19 mouse cellular contexts compared by ENCODE assay signal in the genomic region with DNA sequence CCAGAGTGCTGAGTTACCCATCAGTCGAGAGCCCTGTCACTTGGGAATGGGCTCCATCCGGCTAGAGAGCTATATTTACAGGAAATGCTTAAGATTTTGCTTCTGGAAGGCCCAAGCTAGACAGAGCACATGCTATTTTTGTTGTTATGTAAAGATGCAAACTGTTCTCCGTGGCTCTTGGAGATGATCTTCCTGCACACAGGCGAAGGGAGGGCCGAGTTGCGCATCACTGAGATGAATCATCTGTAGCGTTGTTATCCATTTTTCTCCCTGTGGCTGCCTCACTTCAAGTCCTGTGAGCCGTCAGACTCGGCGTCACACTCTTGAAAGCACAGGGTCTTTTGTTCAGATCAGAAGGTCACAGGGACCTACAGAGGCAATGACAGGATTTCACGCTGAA. TPM values are rescaled to one million over a fixed set of nuclear protein-coding genes. Genes with fewer than 3 reads are reported as not detected.
DNase-seq lines count a peak whose midpoint lies in the region; TF ChIP-seq lines count a peak whose summit lies in the region.
"Had no signal": no experiment of that assay in that cellular context is flagged by ENCODE, and none has a peak within 500 bp of the region (broad histone marks: within the 10 kb centered on the region; RNA-seq: fewer than 3 reads in every experiment).

No protein-coding gene starts in this region.

- TF ChIP-seq CTCF in left cerebral cortex, adult 2 months (IDR thresholded peaks at IDR 0.05), result no peak

- peak overlapping the region; percentile 95 for H3K27ac ChIP-seq in left cerebral cortex, adult 2 months
- H3K27ac ChIP-seq: embryonic facial prominence, embryonic 10.5 days; heart, embryonic 13.5 days; hindbrain, embryonic 15.5 days had no signal

- intact Hi-C loops in left cerebral cortex, adult 2 months (cut with DNase I), result no loop called here
- intact Hi-C loops in left cerebral cortex, postnatal 36 days (cut with DNase I), result no loop called here

- no peak overlapping the region for H3K4me3 ChIP-seq in left cerebral cortex, adult 2 months
- H3K4me3 ChIP-seq: embryonic facial prominence, embryonic 10.5 days; gastrocnemius, adult 2 months; heart, embryonic 13.5 days; hindbrain, embryonic 15.5 days had no signal

- DNase-seq in frontal cortex, adult 2 months (ENCODE audit: extremely low spot score in 1 of 2, low spot score in 1 of 2), result peak; percentile 70 to 76
- DNase-seq in frontal cortex, postnatal 25 days (ENCODE audit: low spot score in 2 of 2), result no peak
- DNase-seq in left cerebral cortex, adult 2 months (ENCODE audit: extremely low spot score in 1 of 2, low spot score in 2 of 2), result peak in 1 of 2 experiments; percentile 57
- DNase-seq in left cerebral cortex, postnatal 36 days (ENCODE audit: low spot score in 2 of 2), result no peak
- DNase-seq in brain, adult 2 months (ENCODE audit: low read depth, low spot score), result peak; percentile 87
- DNase-seq in right cerebral cortex, postnatal 10 days (ENCODE audit: low spot score in 2 of 2), result peak; percentile 57 to 71
- no peak for DNase-seq in urinary bladder, postnatal 4 days (ENCODE audit: low spot score in 2 of 2)
- DNase-seq in heart, adult 18-20 months, result no peak
- DNase-seq: adrenal gland, postnatal 10 days; cerebellum, adult 11-12 months; cerebellum, adult 9-11 months; cerebellum, postnatal 36 days; gastrocnemius, adult 2 months; gastrocnemius, postnatal 25 days; heart, postnatal 36 days had no signal

RNA-seq across cellular contexts. Expression of a gene that starts 14.3 kb away (rescaled TPM):
- polyA plus RNA-seq in frontal cortex, adult 2 months (2012; rRNA removed), result 59.0 and 63.9 TPM in 2 replicates
- 10 to 100 TPM; 65.9 to 75.4 TPM for total RNA-seq in left cerebral cortex, adult 2 months (2021)
- total RNA-seq in left cerebral cortex, postnatal 36 days (2021), result 10 to 100 TPM; 70.7 to 82.7 TPM
- under 1 TPM; 0.57 to 0.93 TPM for total RNA-seq in heart, adult 18-20 months (2021)

RNA-seq across cellular contexts. Expression of a gene that starts 20.2 kb away (rescaled TPM):
- 20.1 and 24.7 TPM in 2 replicates for polyA plus RNA-seq in frontal cortex, adult 2 months (2012; rRNA removed)
- total RNA-seq in left cerebral cortex, adult 2 months (2021), result 10 to 100 TPM; 11.1 to 12.2 TPM
- 10 to 100 TPM in 1 of 2 experiments, 1 to 10 TPM in 1; 9.7 to 13.4 TPM for total RNA-seq in left cerebral cortex, postnatal 36 days (2021)
- 100 to 1,000 TPM; 385 to 423 TPM for total RNA-seq in heart, adult 18-20 months (2021)
- total RNA-seq: granulocyte monocyte progenitor cell, adult 5-6 weeks had no signal

Comparison
In these comparisons a context has a peak if more than half of its experiments do, and no peak if none do; other contexts are left out.
1. DNase-seq: peak in frontal cortex, adult 2 months (2 of 2), brain, adult 2 months (single experiment) and right cerebral cortex, postnatal 10 days (2 of 2); none in frontal cortex, postnatal 25 days (0 of 2), left cerebral cortex, postnatal 36 days (0 of 2), urinary bladder, postnatal 4 days (0 of 2) and heart, adult 18-20 months (0 of 2).
2. RNA of a gene that starts 14.3 kb away (total RNA-seq): 70.7 to 82.7 TPM in left cerebral cortex, postnatal 36 days and 65.9 to 75.4 TPM in left cerebral cortex, adult 2 months; 0.57 to 0.93 TPM in heart, adult 18-20 months; every median in the first group is over 10 times any median in the second.
3. RNA of a gene that starts 20.2 kb away (total RNA-seq): 385 to 423 TPM in heart, adult 18-20 months; 9.7 to 13.4 TPM in left cerebral cortex, postnatal 36 days and 11.1 to 12.2 TPM in left cerebral cortex, adult 2 months; every median in the first group is over 10 times any median in the second.